Mouse (Mus musculus): ENCODE results near the gene Rbbp8nl. TPM values are rescaled to one million over a fixed set of nuclear protein-coding genes. Genes with fewer than 3 reads are reported as not detected.

Gene Rbbp8nl
- polyA plus RNA-seq, 1 experiment = not detected

- no peak overlapping the region for H3K27ac ChIP-seq (ENCODE audit: control insufficient read depth, insufficient read depth, low read depth, low read length, poor library complexity)
Measured at GRCm38 (mm10) chr2:180248947-180249660, 40.6 kb downstream of the Rbbp8nl start.

GRCm38 (mm10) chr2:180247916-180248315 is 41.8 kb downstream of the Rbbp8nl start:
- Histone ChIP-seq H3K4me1 (ENCODE audit: control insufficient read depth, insufficient read depth, low read length) (no peaks in the 10 kb centered on the region; the same call in 1 of the 2 replicates), H3K4me3 (replicated peaks; ENCODE audit: control insufficient read depth, low read depth, low read length) (no peak overlapping the region), H3K27ac (ENCODE audit: control insufficient read depth, insufficient read depth, low read depth, low read length, poor library complexity) (no peak overlapping the region)
- whole genome bisulfite sequencing = 86% methylated on average over 5 of the region's 5 CpGs
- TF ChIP-seq CTCF (IDR thresholded peaks at IDR 0.05; ENCODE audit: control insufficient read depth, insufficient read depth, low read length) (no peak), POLR2A (IDR thresholded peaks at IDR 0.05; ENCODE audit: borderline replicate concordance, control insufficient read depth, low read depth, low read length) (no peak)

More at GRCm38 (mm10) chr2:180248947-180249660, 40.6 kb downstream of the Rbbp8nl start:
- TF ChIP-seq POLR2A (IDR thresholded peaks at IDR 0.05; ENCODE audit: borderline replicate concordance, control insufficient read depth, low read depth, low read length) = no peak
- TF ChIP-seq CTCF (IDR thresholded peaks at IDR 0.05; ENCODE audit: control insufficient read depth, insufficient read depth, low read length) = no peak
- WGBS = 84% methylated on average over 9 of the region's 9 CpGs
- Histone ChIP-seq H3K4me1 (ENCODE audit: control insufficient read depth, insufficient read depth, low read length) (no peaks in the 10 kb centered on the region; the same call in 1 of the 2 replicates), H3K4me3 (replicated peaks; ENCODE audit: control insufficient read depth, low read depth, low read length) (no peak overlapping the region)

GRCm38 (mm10) chr2:180243108-180243507 is 46.6 kb downstream of the Rbbp8nl start:
- Histone ChIP-seq H3K4me3 (replicated peaks; ENCODE audit: control insufficient read depth, low read depth, low read length) (no peak overlapping the region), H3K27ac (ENCODE audit: control insufficient read depth, insufficient read depth, low read depth, low read length, poor library complexity) (no peak overlapping the region), H3K4me1 (ENCODE audit: control insufficient read depth, insufficient read depth, low read length) (no peaks in the 10 kb centered on the region)
- WGBS = 78% methylated on average over 4 of the region's 4 CpGs
- TF ChIP-seq POLR2A (IDR thresholded peaks at IDR 0.05; ENCODE audit: borderline replicate concordance, control insufficient read depth, low read depth, low read length) (no peak), CTCF (IDR thresholded peaks at IDR 0.05; ENCODE audit: control insufficient read depth, insufficient read depth, low read length) (no peak)

GRCm38 (mm10) chr2:180238591-180238990 is 51.1 kb downstream of the Rbbp8nl start:
- TF ChIP-seq CTCF (IDR thresholded peaks at IDR 0.05; ENCODE audit: control insufficient read depth, insufficient read depth, low read length) = no peak
- no peak for TF ChIP-seq POLR2A (IDR thresholded peaks at IDR 0.05; ENCODE audit: borderline replicate concordance, control insufficient read depth, low read depth, low read length)
- Histone ChIP-seq H3K27ac (ENCODE audit: control insufficient read depth, insufficient read depth, low read depth, low read length, poor library complexity) (no peak overlapping the region), H3K4me3 (replicated peaks; ENCODE audit: control insufficient read depth, low read depth, low read length) (no peak overlapping the region), H3K4me1 (ENCODE audit: control insufficient read depth, insufficient read depth, low read length) (no peaks in the 10 kb centered on the region)
- WGBS = 26% methylated on average over 5 of the region's 5 CpGs

GRCm38 (mm10) chr2:180237601-180238345 is 51.9 kb downstream of the Rbbp8nl start:
- H3K27ac ChIP-seq (ENCODE audit: control insufficient read depth, insufficient read depth, low read depth, low read length, poor library complexity) = no peak overlapping the region
- WGBS = 84% methylated on average over 7 of the region's 7 CpGs

GRCm38 (mm10) chr2:180236930-180237329 is 52.7 kb downstream of the Rbbp8nl start:
- no peak overlapping the region for H3K27ac ChIP-seq (ENCODE audit: control insufficient read depth, insufficient read depth, low read depth, low read length, poor library complexity)
- no peak overlapping the region for H3K4me3 ChIP-seq (replicated peaks; ENCODE audit: control insufficient read depth, low read depth, low read length)
- TF ChIP-seq CTCF (IDR thresholded peaks at IDR 0.05; ENCODE audit: control insufficient read depth, insufficient read depth, low read length) (no peak), POLR2A (IDR thresholded peaks at IDR 0.05; ENCODE audit: borderline replicate concordance, control insufficient read depth, low read depth, low read length) (no peak)
- H3K4me1 ChIP-seq (ENCODE audit: control insufficient read depth, insufficient read depth, low read length) = no peaks in the 10 kb centered on the region
- WGBS = 70% methylated on average over 3 of the region's 3 CpGs

More at GRCm38 (mm10) chr2:180237601-180238345, 51.9 kb downstream of the Rbbp8nl start:
- TF ChIP-seq CTCF (IDR thresholded peaks at IDR 0.05; ENCODE audit: control insufficient read depth, insufficient read depth, low read length) (no peak), POLR2A (IDR thresholded peaks at IDR 0.05; ENCODE audit: borderline replicate concordance, control insufficient read depth, low read depth, low read length) (no peak)
- Histone ChIP-seq H3K4me3 (replicated peaks; ENCODE audit: control insufficient read depth, low read depth, low read length) (no peak overlapping the region), H3K4me1 (ENCODE audit: control insufficient read depth, insufficient read depth, low read length) (no peaks in the 10 kb centered on the region)

- WGBS = 33% methylated on average over 3 of the region's 3 CpGs
- no peak for TF ChIP-seq POLR2A (IDR thresholded peaks at IDR 0.05; ENCODE audit: borderline replicate concordance, control insufficient read depth, low read depth, low read length)
- Histone ChIP-seq H3K4me3 (replicated peaks; ENCODE audit: control insufficient read depth, low read depth, low read length) (no peak overlapping the region), H3K4me1 (ENCODE audit: control insufficient read depth, insufficient read depth, low read length) (no peaks in the 10 kb centered on the region), H3K27ac (ENCODE audit: control insufficient read depth, insufficient read depth, low read depth, low read length, poor library complexity) (no peak overlapping the region)
Measured at GRCm38 (mm10) chr2:180236500-180236899, 53.2 kb downstream of the Rbbp8nl start.

- Histone ChIP-seq H3K4me3 (replicated peaks; ENCODE audit: control insufficient read depth, low read depth, low read length) (no peak overlapping the region), H3K4me1 (ENCODE audit: control insufficient read depth, insufficient read depth, low read length) (no peaks in the 10 kb centered on the region), H3K27ac (ENCODE audit: control insufficient read depth, insufficient read depth, low read depth, low read length, poor library complexity) (no peak overlapping the region)
- WGBS = 80% methylated on average over 4 of the region's 4 CpGs
- no peak for TF ChIP-seq CTCF (IDR thresholded peaks at IDR 0.05; ENCODE audit: control insufficient read depth, insufficient read depth, low read length)
- no peak for TF ChIP-seq POLR2A (IDR thresholded peaks at IDR 0.05; ENCODE audit: borderline replicate concordance, control insufficient read depth, low read depth, low read length)
Measured at GRCm38 (mm10) chr2:180235788-180236187, 53.9 kb downstream of the Rbbp8nl start.

Measured in bone marrow, adult 2 months (tissue).